Mouse (Mus musculus) liver, postnatal 0 days (tissue): ENCODE measurements around the gene Tmem95.

ENCODE experiments used
- CTCF ChIP-seq: sonication (generic); IDR thresholded peaks from 2 replicates; pipeline ENCODE4 v1.5.1; 2016; ENCODE audit warnings: antibody characterized with exemption, low read depth
- EP300 ChIP-seq: IDR thresholded peaks from 2 replicates; pipeline ENCODE4 v1.6.1; 2016; ENCODE audit warnings: antibody characterized with exemption, low read depth, mild to moderate bottlenecking

GRCm38 (mm10) chr11:69899870-69900269 is 22.1 kb upstream of the Tmem95 start:
- TF ChIP-seq EP300 (no peak), CTCF (no peak)
